Mouse (Mus musculus) lung, postnatal 0 days (tissue): ENCODE measurements around the gene Armc6.

Experiments used
- CTCF ChIP-seq: IDR thresholded peaks from 2 replicates; pipeline ENCODE4 v1.5.1; 2016; ENCODE audit warnings: antibody characterized with exemption, mild to moderate bottlenecking
- EP300 ChIP-seq: IDR thresholded peaks from 2 replicates; pipeline ENCODE4 v1.6.1; 2016; ENCODE audit warnings: antibody characterized with exemption, mild to moderate bottlenecking, control low read depth

DNA sequence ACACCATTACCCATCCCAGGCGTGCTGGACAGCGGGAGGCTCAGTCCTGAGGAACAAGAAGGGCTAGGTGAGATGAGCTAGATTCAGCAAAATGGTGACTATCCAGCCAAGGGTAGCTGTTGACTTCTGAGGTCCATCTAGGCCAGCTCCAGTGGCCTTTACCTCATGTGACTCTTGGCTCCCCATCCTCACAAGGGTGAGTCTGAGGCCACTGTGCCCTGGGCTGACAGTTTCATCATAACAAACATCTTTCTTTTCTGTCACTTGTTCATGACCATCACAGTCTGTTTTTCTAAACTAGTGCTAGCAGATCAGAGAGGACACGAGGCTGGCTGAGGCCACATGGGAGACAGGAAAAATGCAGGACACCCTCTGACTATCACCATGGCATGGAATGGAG lies 40.1 kb downstream of the Armc6 start:
- TF ChIP-seq CTCF, result no peak
- no peak for TF ChIP-seq EP300
